Mouse (Mus musculus): ENCODE measurements around the gene Clns1a. TPM values are rescaled to one million over a fixed set of nuclear protein-coding genes. Genes with fewer than 3 reads are reported as not detected.

Gene Clns1a
- total RNA-seq, 4 experiments from 2014 or later, result 30.6 to 32.6 (median 31.4) TPM

- DNase-seq (ENCODE audit: low spot score in 2 of 2), result no peak
Observed at GRCm38 (mm10) chr7:97765181-97765962, 68.9 kb downstream of the Clns1a start.

- no peak for DNase-seq (ENCODE audit: low spot score in 2 of 2)
Observed at GRCm38 (mm10) chr7:97765963-97766347, 69.5 kb downstream of the Clns1a start.

- DNase-seq (ENCODE audit: low spot score in 2 of 2), result no peak
Observed at GRCm38 (mm10) chr7:97766406-97767166, 70.2 kb downstream of the Clns1a start.

GRCm38 (mm10) chr7:97767841-97768240, 71.4 kb downstream of the Clns1a start:
- no peak for DNase-seq (ENCODE audit: low spot score in 2 of 2)

- DNase-seq (ENCODE audit: low spot score in 2 of 2), result no peak
Observed at GRCm38 (mm10) chr7:97769020-97769419, 72.6 kb downstream of the Clns1a start.

Other genes with a start within 250 kb of the Clns1a start
- gene Kctd14, start 245.3 kb upstream of the Clns1a start, total RNA-seq (2022), result under 1 TPM in 1 of 4 experiments, not detected in 3; 0.17 TPM
- gene Ints4, start 215.7 kb upstream of the Clns1a start, total RNA-seq (2022), result 10 to 100 TPM; 24.8 to 29.8 (median 25.7) TPM
- gene Aamdc, start 117.1 kb upstream of the Clns1a start, total RNA-seq (2022), result 100 to 1,000 TPM; 117 to 148 (median 134) TPM
- 10 to 100 TPM; 13.6 to 16.2 (median 14.5) TPM for gene Rsf1, start 116.7 kb upstream of the Clns1a start, total RNA-seq (2022)
- 1 to 10 TPM in 1 of 4 experiments, under 1 TPM in 3; 0.58 to 1.1 (median 0.70) TPM for gene Aqp11, start 41.7 kb downstream of the Clns1a start, total RNA-seq (2022)
- 10 to 100 TPM; 24.1 to 35.7 (median 29.4) TPM for gene Pak1, start 91.9 kb downstream of the Clns1a start, total RNA-seq (2022)
- not detected for gene Gdpd4, start 223.3 kb downstream of the Clns1a start, total RNA-seq (2022)

Data from gastrocnemius, adult 8-10 months (tissue).